Comparison of ENCODE assay signal across 7 mouse cellular contexts in the genomic region with DNA sequence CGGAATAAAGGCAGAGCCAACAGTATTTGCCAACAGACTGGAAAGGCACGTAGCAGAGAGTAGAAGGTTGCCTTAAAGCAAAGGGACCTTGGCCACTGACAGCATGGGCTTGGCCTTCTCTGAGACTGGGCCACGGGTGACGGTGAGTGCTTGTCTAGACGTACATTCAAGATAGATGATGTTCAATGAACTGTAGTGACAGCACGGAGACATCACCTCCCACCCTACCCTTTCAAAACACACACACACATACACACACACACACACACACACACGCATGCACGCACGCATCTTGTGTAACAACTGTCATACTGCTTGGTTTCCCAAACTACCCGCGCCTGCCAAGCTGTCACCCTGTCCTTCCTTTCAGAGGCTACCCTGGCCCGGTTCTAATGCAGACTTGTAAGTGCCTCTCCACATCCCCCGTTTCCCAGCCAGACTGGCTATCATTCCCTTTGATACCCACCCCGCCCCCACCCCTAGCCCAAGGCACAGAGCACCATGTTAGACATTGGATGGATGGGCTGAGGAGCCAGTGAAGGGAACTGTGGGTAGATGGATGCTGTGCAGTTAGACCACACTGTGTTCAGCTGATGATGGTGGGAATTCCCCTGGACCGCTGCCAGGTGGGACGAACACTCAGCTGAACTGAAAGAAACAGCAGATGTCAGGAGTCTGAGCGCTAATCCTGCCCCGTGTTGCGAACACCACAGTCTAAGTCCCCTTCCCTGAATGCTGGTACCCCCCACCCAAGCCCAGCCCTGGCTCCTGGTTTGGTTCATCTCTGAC.
DNase-seq lines count a peak whose midpoint lies in the region; ATAC-seq and TF ChIP-seq lines count a peak whose summit lies in the region.

No protein-coding gene starts in this region.

- H3K4me1 ChIP-seq in lung, adult 2 months (ENCODE audit: control insufficient read depth, insufficient read depth, low read length), result 0 out of 2 replicates have a peak, but pooled peaks cover 7% of the 10 kb centered on the region
- H3K4me1 ChIP-seq in forebrain, postnatal 0 days (ENCODE audit: insufficient read depth), result peaks cover 20% of the 10 kb centered on the region; the same call in 1 of the 2 replicates
- peaks cover 13% of the 10 kb centered on the region; the same call in 1 of the 2 replicates for H3K4me1 ChIP-seq in stomach, embryonic 15.5 days

- H3K4me3 ChIP-seq in lung, adult 2 months (replicated peaks; ENCODE audit: extremely low read depth, low read depth, low read length), result no peak overlapping the region
- peak overlapping the region; percentile 7; the same call in 1 of the 2 replicates for H3K4me3 ChIP-seq in forebrain, postnatal 0 days (ENCODE audit: low read depth, low read length)
- H3K4me3 ChIP-seq in stomach, embryonic 15.5 days (replicated peaks), result no peak overlapping the region

- no peaks in the 10 kb centered on the region for H3K9me3 ChIP-seq in forebrain, postnatal 0 days (ENCODE audit: low read length)
- H3K9me3 ChIP-seq in stomach, embryonic 15.5 days, result no peaks in the 10 kb centered on the region

- no peaks in the 10 kb centered on the region for H3K36me3 ChIP-seq in forebrain, postnatal 0 days (ENCODE audit: insufficient read depth)
- no peaks in the 10 kb centered on the region for H3K36me3 ChIP-seq in stomach, embryonic 15.5 days

- TF ChIP-seq POLR2A in lung, adult 2 months (IDR thresholded peaks at IDR 0.05; ENCODE audit: borderline replicate concordance, extremely low read depth, low read depth, low read length), result no peak

- H3K27ac ChIP-seq in forebrain, postnatal 0 days (ENCODE audit: low read depth, low read length), result peak overlapping the region; percentile 67
- peak overlapping the region; percentile 28; the same call in 1 of the 2 replicates for H3K27ac ChIP-seq in stomach, embryonic 15.5 days

- ATAC-seq in forebrain, postnatal 0 days, result peak; percentile 90
- ATAC-seq in inflammation-experienced regulatory T-cells, adult 6 months, result peak; percentile 79
- peak; percentile 65; the same call in 1 of the 2 replicates for ATAC-seq in stomach, embryonic 15.5 days (ENCODE audit: insufficient read depth, low FRiP score, low read depth)

- no peak for TF ChIP-seq CTCF in lung, adult 2 months (IDR thresholded peaks at IDR 0.05; ENCODE audit: insufficient read depth, low read length)
- no peak for TF ChIP-seq CTCF in forebrain, postnatal 0 days (IDR thresholded peaks at IDR 0.05; ENCODE audit: low read depth)

- H3K9ac ChIP-seq in forebrain, postnatal 0 days, result no peak overlapping the region
- no peak overlapping the region for H3K9ac ChIP-seq in stomach, embryonic 15.5 days

- peak overlapping the region; percentile 35 for H3K4me2 ChIP-seq in forebrain, postnatal 0 days (ENCODE audit: low read depth)
- H3K4me2 ChIP-seq in stomach, embryonic 15.5 days, result peak overlapping the region; percentile 6

- peak; percentile 22 to 39 for DNase-seq in lung, adult 18-20 months
- DNase-seq in lung, adult 2 months, result no peak
- peak; percentile 54 for DNase-seq in adrenal gland, postnatal 25 days
- DNase-seq in forebrain, postnatal 0 days, result peak; percentile 89
- peak; percentile 71 to 84 for DNase-seq in lung, postnatal 4 days

- 74% methylated on average over 19 of the region's 19 CpGs for WGBS in lung, adult 2 months
- 31% methylated on average over 19 of the region's 19 CpGs for WGBS in forebrain, postnatal 0 days
- 67% methylated on average over 19 of the region's 19 CpGs for WGBS in stomach, embryonic 15.5 days

- H3K27me3 ChIP-seq in forebrain, postnatal 0 days (ENCODE audit: insufficient read depth, low read length), result no peaks in the 10 kb centered on the region
- H3K27me3 ChIP-seq in stomach, embryonic 15.5 days (replicated peaks), result no peaks in the 10 kb centered on the region
